Mouse (Mus musculus) regulatory T cell (primary cell): ENCODE results near the gene Btbd9.

Source experiments
- in situ Hi-C: fragments of 300-600 bp; cut with MboI, MseI; formaldehyde crosslinking; loops from one replicate; pipeline ENCODE4 v1.15.1; 2025; ENCODE audit warnings: high pct_unique_total_duplicates

Gene Btbd9

GRCm38 (mm10) chr17:30602175-30602574 lies 25.9 kb upstream of the Btbd9 start:
- in situ Hi-C loops = no loop called here

GRCm38 (mm10) chr17:30598300-30598699 lies 22.0 kb upstream of the Btbd9 start:
- in situ Hi-C loops = no loop called here

- in situ Hi-C loops = no loop called here
Observed at GRCm38 (mm10) chr17:30597786-30598185, 21.5 kb upstream of the Btbd9 start.

- in situ Hi-C loops = no loop called here
Observed at GRCm38 (mm10) chr17:30594846-30595245, 18.6 kb upstream of the Btbd9 start.

- in situ Hi-C loops = no loop called here
Observed at GRCm38 (mm10) chr17:30594407-30594806, 18.1 kb upstream of the Btbd9 start.

GRCm38 (mm10) chr17:30590417-30591198 lies 14.3 kb upstream of the Btbd9 start:
- in situ Hi-C loops = no loop called here

- in situ Hi-C loops = no loop called here
Observed at GRCm38 (mm10) chr17:30583258-30584001, 7.1 kb upstream of the Btbd9 start.

- in situ Hi-C loops = no loop called here
Observed at GRCm38 (mm10) chr17:30582313-30582712, 6.0 kb upstream of the Btbd9 start.

GRCm38 (mm10) chr17:30581201-30581600 lies 4.9 kb upstream of the Btbd9 start:
- in situ Hi-C loops = no loop called here

- in situ Hi-C loops = no loop called here
Observed at GRCm38 (mm10) chr17:30580781-30581180, 4.5 kb upstream of the Btbd9 start.

GRCm38 (mm10) chr17:30576946-30577345 lies 658 bp upstream of the Btbd9 start:
- in situ Hi-C loops = no loop called here

- in situ Hi-C loops = no loop called here
Observed at GRCm38 (mm10) chr17:30575121-30575904, 975 bp downstream of the Btbd9 start.

GRCm38 (mm10) chr17:30574783-30575075 lies 1.6 kb downstream of the Btbd9 start:
- in situ Hi-C loops = no loop called here

- in situ Hi-C loops = no loop called here
Observed at GRCm38 (mm10) chr17:30573990-30574782, 2.1 kb downstream of the Btbd9 start.

- in situ Hi-C loops = no loop called here
Observed at GRCm38 (mm10) chr17:30570971-30571370, 5.3 kb downstream of the Btbd9 start.

GRCm38 (mm10) chr17:30570173-30570572 lies 6.1 kb downstream of the Btbd9 start:
- in situ Hi-C loops = no loop called here

- in situ Hi-C loops = no loop called here
Observed at GRCm38 (mm10) chr17:30568473-30568872, 7.8 kb downstream of the Btbd9 start.

- in situ Hi-C loops = no loop called here
Observed at GRCm38 (mm10) chr17:30564971-30565370, 11.3 kb downstream of the Btbd9 start.

GRCm38 (mm10) chr17:30564407-30564806 lies 11.9 kb downstream of the Btbd9 start:
- in situ Hi-C loops = no loop called here

- in situ Hi-C loops = no loop called here
Observed at GRCm38 (mm10) chr17:30563484-30564075, 12.7 kb downstream of the Btbd9 start.

GRCm38 (mm10) chr17:30562770-30563169 lies 13.5 kb downstream of the Btbd9 start:
- in situ Hi-C loops = no loop called here
